Mouse (Mus musculus) hematopoietic multipotent progenitor cell, adult 10-12 weeks (in vitro differentiated cells): Measurements from ENCODE around the gene Psme2. TPM values are rescaled to one million over a fixed set of nuclear protein-coding genes. Genes with fewer than 3 reads are reported as not detected.

Experiments
- polyA plus RNA-seq: library from polyadenylated mRNA; stranded (reverse); fragments of >175 nt; gene quantifications from 2 replicates; pipeline ENCODE4 v1.2.3, GENCODE M21; 2012; ENCODE audit warnings: low replicate concordance

The Psme2 gene
- 65.8 and 135 TPM in 2 replicates for polyA plus RNA-seq

GRCm38 (mm10) chr14:55590748-55591330 lies at the start of gene Psme2:
TSS of gene Psme2 (minus strand) at chr14:55591113.

GRCm38 (mm10) chr14:55637795-55638194 lies 46.9 kb upstream of the Psme2 start, which contains the start of gene Gm49378:
TSS of gene Gm49378 (minus strand) at chr14:55637895.

DNA sequence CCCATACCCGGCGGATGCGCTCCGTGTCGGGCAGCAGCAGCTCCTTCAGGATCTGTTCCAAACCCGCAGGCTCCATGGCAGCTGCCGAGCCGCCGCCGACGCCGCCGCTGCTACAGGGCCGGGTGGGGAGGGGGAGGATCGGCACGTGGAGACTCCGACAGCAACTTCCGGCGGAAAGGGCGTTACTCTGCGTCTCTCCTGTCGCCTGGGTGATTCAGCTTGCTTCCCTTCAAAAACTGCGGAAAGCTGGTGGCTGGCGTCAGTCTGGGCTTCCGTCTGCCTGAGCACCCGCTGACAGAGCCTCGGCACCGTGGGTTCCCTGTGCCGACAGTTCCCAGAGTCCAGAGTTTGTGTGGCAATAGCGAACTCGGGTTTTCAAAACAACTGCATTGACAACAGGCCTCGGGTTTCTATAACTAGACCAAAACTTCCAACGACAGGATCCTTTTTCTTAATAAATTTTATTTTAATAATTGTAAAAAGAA lies 44.7 kb upstream of the Psme2 start, which contains the start of gene Ipo4:
Ipo4 (minus strand) TSS at position 435 of the 485 bp plus-strand sequence.

DNA sequence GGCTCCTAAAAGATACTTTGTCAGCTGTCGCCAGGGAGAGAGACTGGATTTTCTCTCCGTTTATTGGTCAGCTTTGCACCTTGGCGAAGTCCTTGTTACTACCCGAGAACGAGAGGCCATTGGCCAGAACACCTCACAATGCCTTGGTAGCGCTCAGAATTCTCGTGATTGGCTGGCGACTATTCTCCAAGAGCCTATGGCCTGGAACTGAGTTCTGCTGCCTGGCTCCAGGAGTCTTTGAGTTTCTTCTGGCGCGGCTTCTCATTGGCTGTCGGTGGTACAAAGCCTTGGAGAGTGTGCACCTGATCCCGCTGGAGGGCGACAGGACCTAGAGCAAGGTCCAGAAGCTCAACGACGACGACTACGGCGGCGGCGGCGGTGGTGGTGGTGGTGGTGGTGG lies 26.9 kb upstream of the Psme2 start, which contains the start of gene Rec8:
Rec8 (plus strand) TSS at position 216 of the 400 bp plus-strand sequence.

GRCm38 (mm10) chr14:55603271-55603632 lies 12.3 kb upstream of the Psme2 start, which contains the start of gene Irf9:
TSS of gene Irf9 (plus strand) at chr14:55603571.

DNA sequence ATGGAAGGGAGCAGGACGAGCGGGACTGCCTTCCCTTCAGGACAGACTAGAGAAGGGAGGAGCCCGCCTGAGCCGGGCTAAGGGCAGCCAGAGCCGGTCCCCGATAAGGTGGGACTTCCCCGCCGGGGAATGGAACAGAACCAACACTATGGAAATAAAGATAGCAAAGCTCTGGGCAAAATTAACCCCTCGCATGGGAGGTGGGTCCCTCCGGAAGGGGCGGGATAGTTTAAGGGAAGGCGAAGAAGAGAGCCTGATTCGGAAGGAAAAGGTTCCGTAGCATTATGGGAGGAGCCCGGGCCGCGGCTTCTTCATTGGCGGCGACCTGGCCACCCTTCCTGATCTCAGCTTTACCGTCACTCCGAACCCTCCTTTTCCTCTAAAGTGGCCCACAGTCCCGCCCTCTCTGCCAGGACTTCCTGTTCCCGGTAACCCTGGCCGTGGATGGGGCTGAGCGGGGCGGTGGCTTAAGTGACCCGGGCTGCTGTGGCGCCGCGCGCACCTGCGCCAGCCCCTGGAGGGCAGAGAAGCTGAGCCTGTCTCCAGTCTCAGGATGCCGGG lies 498 bp upstream of the Psme2 start, which contains the start of gene Rnf31:
Rnf31 (plus strand) TSS at position 378 of the 561 bp plus-strand sequence.

DNA sequence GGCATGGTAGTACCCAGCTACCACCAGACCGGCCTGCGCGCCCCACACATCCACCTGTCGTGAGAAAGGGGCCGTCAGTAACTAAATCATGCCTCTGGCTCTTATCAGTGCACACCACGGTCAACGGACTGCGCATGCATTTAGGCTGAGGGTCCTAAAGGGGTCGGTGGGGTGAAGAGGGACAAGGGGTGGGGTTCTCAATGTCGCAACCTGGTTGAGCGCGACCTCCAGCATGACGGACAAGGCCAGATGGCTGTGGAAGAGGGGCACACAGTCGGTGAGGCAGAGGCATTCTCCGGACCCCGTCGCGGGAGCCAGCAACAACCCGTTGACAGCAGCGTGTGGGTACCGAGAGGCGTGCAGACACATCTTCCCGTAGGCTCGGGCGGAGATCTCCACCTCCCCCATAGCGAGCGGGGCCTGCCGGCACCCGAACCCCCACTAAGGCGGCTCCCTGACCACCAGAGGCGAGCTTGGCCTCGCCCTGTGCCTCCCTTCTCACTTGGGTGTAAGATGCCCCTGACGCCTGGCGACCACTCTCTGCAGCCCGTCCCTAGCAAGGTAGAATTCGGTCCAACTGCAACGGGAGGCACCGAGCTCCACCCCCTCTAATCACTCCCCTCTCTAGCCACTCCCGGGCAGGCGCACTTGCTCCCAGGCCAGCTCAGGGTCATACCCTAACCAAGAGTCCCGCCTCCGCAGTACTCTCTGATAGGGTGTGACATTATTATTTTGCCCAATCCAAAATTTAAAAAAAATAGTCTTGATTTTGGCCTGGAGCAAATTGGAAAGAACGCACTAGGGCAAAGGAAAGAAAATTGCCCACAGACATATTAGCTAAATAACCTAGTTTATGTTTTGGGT lies 6.0 kb downstream of the Psme2 start, which contains the start of gene Emc9:
Emc9 (minus strand) TSS at position 601 of the 864 bp plus-strand sequence.

DNA sequence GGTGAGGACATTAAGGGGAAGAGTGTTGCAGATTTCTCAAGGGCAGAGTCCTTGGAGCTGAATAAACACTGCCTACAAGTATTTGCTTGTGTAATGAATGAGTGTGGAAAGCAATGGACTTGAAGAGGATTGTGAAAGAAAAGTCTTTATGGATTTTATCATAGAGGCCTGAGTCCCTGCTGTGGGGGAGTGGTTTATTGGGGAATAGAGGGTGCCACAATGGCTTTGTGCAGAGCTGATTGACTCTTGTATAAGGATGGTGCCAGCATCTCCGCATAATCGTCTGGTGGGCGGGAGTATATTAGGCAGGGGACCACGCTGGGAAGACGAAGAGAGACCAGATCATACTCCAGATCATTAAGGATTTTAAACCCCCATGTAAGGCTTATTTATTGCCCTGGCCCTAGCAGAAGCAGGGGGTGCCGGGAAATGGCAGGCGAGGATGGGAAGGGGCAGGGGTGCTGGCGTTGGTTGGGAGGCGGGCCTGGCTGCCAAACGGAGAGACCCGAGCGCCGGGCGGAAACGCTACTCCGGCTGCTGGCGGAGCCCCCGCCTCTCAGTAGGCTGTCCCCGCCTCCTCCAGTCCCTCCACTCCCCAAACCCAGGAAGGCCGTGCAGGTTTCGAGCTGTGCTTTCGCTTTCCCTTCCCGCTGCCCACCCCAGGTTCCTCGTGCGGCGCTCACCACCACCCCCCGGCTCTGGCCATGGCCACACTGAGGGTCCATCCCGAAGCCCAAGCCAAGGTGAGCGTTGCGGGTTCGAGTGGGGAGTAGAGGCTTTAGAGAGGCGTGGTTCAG lies 12.8 kb downstream of the Psme2 start, which contains the start of gene Psme1:
Psme1 (plus strand) TSS at position 253 of the 797 bp plus-strand sequence.

GRCm38 (mm10) chr14:55575302-55575701 lies 15.6 kb downstream of the Psme2 start, which contains the start of gene Fitm1:
TSS of gene Fitm1 (plus strand) at chr14:55575617.

DNA sequence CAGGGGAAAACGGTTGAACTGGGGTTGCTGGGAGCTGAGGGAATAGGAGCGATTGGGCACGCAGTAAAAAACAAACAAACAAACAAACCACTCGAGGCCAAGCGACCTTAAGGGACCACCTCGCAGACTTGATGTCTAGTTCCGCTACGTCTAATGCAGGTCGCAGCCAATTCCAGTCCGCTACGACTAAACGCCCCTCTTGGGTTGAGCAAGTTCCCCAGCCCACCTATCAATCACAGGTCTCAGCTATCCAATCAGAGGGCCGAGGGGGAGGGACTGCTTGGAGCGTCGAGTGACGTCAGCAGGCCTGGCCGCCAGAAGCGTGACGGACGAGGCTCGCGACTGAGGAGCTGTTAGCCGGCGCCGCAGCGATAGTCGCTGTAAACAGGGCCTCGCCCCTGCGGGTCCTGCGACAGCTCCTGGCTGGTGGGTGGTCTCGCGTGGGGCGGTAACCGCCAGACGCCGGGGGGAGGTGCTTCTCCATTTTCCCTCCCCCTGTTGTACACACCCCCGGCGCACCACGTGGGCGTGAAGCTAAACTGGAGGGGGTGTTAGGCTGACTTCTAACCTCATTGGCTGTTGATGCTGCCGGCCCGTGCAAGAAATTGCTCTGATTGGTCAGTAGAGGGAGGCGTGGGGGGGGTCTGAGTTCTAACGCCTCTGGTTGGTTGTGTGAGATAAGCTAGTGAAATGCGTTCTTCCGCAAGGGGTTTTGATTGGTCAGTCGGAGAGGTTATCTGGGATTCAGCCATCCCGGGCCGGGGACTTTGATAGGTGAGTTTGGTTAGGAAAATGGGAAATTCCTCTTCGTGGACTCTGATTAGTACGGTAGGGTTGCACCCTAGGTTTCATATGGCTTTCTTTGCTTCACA lies 30.5 kb downstream of the Psme2 start, which contains the start of gene A730061H03Rik:
A730061H03Rik (minus strand) TSS at position 205 of the 872 bp plus-strand sequence.

DNA sequence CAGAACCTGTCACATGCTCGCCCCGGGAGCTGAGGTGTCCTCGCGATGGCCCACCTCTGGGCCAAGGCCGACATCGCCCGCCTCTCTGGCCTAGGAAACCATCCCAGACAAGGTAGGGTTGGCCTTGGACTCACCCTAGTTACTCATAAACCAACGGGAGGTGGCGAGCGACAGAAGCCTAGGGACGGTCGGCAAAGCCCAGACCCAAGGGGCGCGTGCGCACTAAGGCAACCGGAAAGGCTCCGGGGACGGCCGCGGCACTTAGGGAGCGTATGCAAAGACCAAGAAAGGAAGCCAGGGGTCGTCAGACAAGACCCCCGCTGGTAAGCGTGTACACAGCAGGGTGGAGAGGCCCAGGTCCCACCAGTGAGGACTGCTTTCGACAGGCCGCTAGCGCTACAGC lies 31.1 kb downstream of the Psme2 start, which contains the start of gene Dcaf11:
Dcaf11 (plus strand) TSS at position 208 of the 403 bp plus-strand sequence.

DNA sequence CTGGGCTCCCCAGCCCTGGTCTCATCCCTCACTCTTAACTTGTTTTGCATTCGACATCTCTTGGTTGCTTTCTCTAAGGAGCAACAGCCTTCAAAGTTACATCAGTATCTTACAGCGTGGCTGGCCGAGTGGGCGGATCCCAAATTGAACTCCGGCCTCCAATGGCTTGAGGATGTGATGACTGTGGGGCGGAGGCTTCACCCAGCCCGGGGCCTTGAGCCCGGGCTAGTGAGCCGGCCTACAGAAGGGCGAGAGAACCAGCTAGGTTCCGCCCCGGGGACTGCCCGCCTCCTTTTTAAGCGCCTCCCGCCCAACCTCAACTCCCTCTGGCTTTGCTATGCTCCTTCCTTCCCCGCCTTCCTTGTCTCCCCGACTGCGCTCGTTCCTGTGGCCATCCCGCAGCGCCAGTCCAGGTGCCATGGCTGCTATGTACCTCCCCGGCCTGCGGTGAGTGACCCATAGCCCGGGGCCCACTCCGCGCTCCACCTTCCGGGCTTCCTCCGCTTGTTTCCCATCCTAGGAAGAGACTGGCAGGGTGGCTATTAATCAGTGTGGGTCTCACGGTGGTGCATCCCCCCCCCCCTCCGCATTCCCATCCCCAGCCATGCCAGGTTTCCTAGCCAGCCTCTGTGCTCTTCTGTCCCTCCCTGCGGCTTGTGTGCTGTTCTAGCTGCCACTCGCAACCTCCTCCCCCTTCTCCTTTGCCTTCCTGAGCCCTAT lies 50.7 kb downstream of the Psme2 start, which contains the start of gene Pck2:
Pck2 (plus strand) TSS at position 200 of the 720 bp plus-strand sequence.

Other genes with a start within 250 kb of the Psme2 start
- gene Dhrs4, start 112.4 kb downstream of the Psme2 start, polyA plus RNA-seq, result 25.8 and 52.4 TPM in 2 replicates
- gene Carmil3, start 100.5 kb downstream of the Psme2 start, polyA plus RNA-seq, result 3.4 and 6.3 TPM in 2 replicates
- gene Cpne6, start 80.7 kb downstream of the Psme2 start, polyA plus RNA-seq, result not detected in 2 replicates
- not detected in 2 replicates for gene Nrl, start 66.1 kb downstream of the Psme2 start, polyA plus RNA-seq
- gene Pck2, start 50.8 kb downstream of the Psme2 start, polyA plus RNA-seq, result 40.5 and 60.9 TPM in 2 replicates
- 66.7 and 69.0 TPM in 2 replicates for gene Dcaf11, start 31.1 kb downstream of the Psme2 start, polyA plus RNA-seq
- gene A730061H03Rik, start 30.7 kb downstream of the Psme2 start, polyA plus RNA-seq, result 2.0 TPM in 1 of 2 replicates, not detected in the other
- 0.33 TPM in 1 of 2 replicates, not detected in the other for gene Fitm1, start 15.5 kb downstream of the Psme2 start, polyA plus RNA-seq
- gene Psme1, start 13.0 kb downstream of the Psme2 start, polyA plus RNA-seq, result 226 and 353 TPM in 2 replicates
- 10.0 and 14.4 TPM in 2 replicates for gene Emc9, start 5.8 kb downstream of the Psme2 start, polyA plus RNA-seq
- 46.9 and 59.8 TPM in 2 replicates for gene Rnf31, start 595 bp upstream of the Psme2 start, polyA plus RNA-seq
- 35.4 and 179 TPM in 2 replicates for gene Irf9, start 12.5 kb upstream of the Psme2 start, polyA plus RNA-seq
- gene Rec8, start 26.9 kb upstream of the Psme2 start, polyA plus RNA-seq, result 0.49 and 0.84 TPM in 2 replicates
- 14.0 and 57.8 TPM in 2 replicates for gene Ipo4, start 44.8 kb upstream of the Psme2 start, polyA plus RNA-seq
- 3.7 TPM in 1 of 2 replicates, not detected in the other for gene Gm49378, start 46.8 kb upstream of the Psme2 start, polyA plus RNA-seq
- gene Tm9sf1, start 52.7 kb upstream of the Psme2 start, polyA plus RNA-seq, result 14.0 and 32.8 TPM in 2 replicates
- gene Tssk4, start 59.1 kb upstream of the Psme2 start, polyA plus RNA-seq, result 0.45 and 0.48 TPM in 2 replicates
- 18.5 and 23.8 TPM in 2 replicates for gene Mdp1, start 69.4 kb upstream of the Psme2 start, polyA plus RNA-seq
- gene Gmpr2, start 80.8 kb upstream of the Psme2 start, polyA plus RNA-seq, result 5.9 and 22.3 TPM in 2 replicates
- gene Nedd8, start 81.0 kb upstream of the Psme2 start, polyA plus RNA-seq, result 36.9 and 68.6 TPM in 2 replicates
- 48.2 and 59.6 TPM in 2 replicates for gene Tinf2, start 90.7 kb upstream of the Psme2 start, polyA plus RNA-seq
- 13.8 and 16.6 TPM in 2 replicates for gene Tgm1, start 122.8 kb upstream of the Psme2 start, polyA plus RNA-seq
- gene Rabggta, start 131.2 kb upstream of the Psme2 start, polyA plus RNA-seq, result 27.4 and 45.7 TPM in 2 replicates
- gene Dhrs1, start 154.6 kb upstream of the Psme2 start, polyA plus RNA-seq, result 8.3 and 9.9 TPM in 2 replicates
- 16.1 and 20.1 TPM in 2 replicates for gene Nop9, start 154.6 kb upstream of the Psme2 start, polyA plus RNA-seq
- 0.11 and 0.15 TPM in 2 replicates for gene Cideb, start 167.3 kb upstream of the Psme2 start, polyA plus RNA-seq
- gene Ltb4r2, start 170.3 kb upstream of the Psme2 start, polyA plus RNA-seq, result 0.13 and 0.56 TPM in 2 replicates
- gene Ltb4r1, start 174.8 kb upstream of the Psme2 start, polyA plus RNA-seq, result 4.6 and 38.8 TPM in 2 replicates
- 0.45 and 1.2 TPM in 2 replicates for gene Adcy4, start 193.0 kb upstream of the Psme2 start, polyA plus RNA-seq
- gene Ripk3, start 197.8 kb upstream of the Psme2 start, polyA plus RNA-seq, result 43.4 and 85.4 TPM in 2 replicates
- gene Nfatc4, start 232.0 kb upstream of the Psme2 start, polyA plus RNA-seq, result 0.08 and 0.16 TPM in 2 replicates